ENCODE assay signal across 29 mouse cellular contexts in genomic region chr4:149328735-149329134, GRCm38 (mm10).
"Had no signal": no experiment of that assay in that cellular context is flagged by ENCODE, and none has a peak within 500 bp of the region (broad histone marks: within the 10 kb centered on the region; RNA-seq: fewer than 3 reads in every experiment).

No protein-coding gene starts in this region.

- H3K27me3 ChIP-seq: heart, embryonic 12.5 days; heart, embryonic 13.5 days; heart, embryonic 15.5 days; hindbrain, embryonic 12.5 days; hindbrain, embryonic 13.5 days; hindbrain, embryonic 15.5 days; intestine, embryonic 15.5 days; kidney, embryonic 15.5 days had no signal

- DNase-seq: heart, postnatal 10 days; heart, postnatal 14 days; heart, postnatal 36 days; heart, postnatal 4 days; kidney, adult 11 months; kidney, adult 18-20 months; kidney, adult 2 months; kidney, adult 8-10 months; kidney, adult 9 months; kidney, postnatal 10 days; kidney, postnatal 14 days; kidney, postnatal 25 days; kidney, postnatal 36 days; kidney, postnatal 4 days; layer of hippocampus, adult 9-11 months; layer of hippocampus, postnatal 36 days had no signal

- H3K4me3 ChIP-seq: heart, embryonic 10.5 days; heart, embryonic 12.5 days; heart, embryonic 13.5 days; heart, embryonic 15.5 days; hindbrain, embryonic 10.5 days; hindbrain, embryonic 12.5 days; hindbrain, embryonic 13.5 days; hindbrain, embryonic 15.5 days; intestine, embryonic 15.5 days; kidney, embryonic 15.5 days; layer of hippocampus, adult 2 months had no signal

- H3K4me1 ChIP-seq: hindbrain, embryonic 10.5 days; hindbrain, embryonic 12.5 days; hindbrain, embryonic 13.5 days; hindbrain, embryonic 15.5 days; intestine, embryonic 15.5 days; kidney, embryonic 15.5 days had no signal

- H3K4me2 ChIP-seq: heart, embryonic 11.5 days; heart, embryonic 12.5 days; heart, embryonic 13.5 days; heart, embryonic 15.5 days; hindbrain, embryonic 12.5 days; hindbrain, embryonic 13.5 days; hindbrain, embryonic 14.5 days; hindbrain, embryonic 15.5 days; intestine, embryonic 15.5 days; kidney, embryonic 15.5 days had no signal
